Mouse (Mus musculus) spleen, adult 2 months (tissue): ENCODE measurements around the gene Il13ra1. TPM values are rescaled to one million over a fixed set of nuclear protein-coding genes. Genes with fewer than 3 reads are reported as not detected.

Source experiments
- DNase-seq, 2 experiments: peaks; one replicate each; pipeline versions ENCODE4 v3.0.0 to v3.0.0-alpha.2; 2012 to 2021; ENCODE audit warnings: low spot score in 2 of 2, low read depth in 1 of 2
- H3K27ac ChIP-seq: fragments of 200-500 bp; 2 replicates; pipeline ENCODE4 v1.5.1; 2012; ENCODE audit warnings: low read length, inconsistent platforms; ENCODE audit not compliant: insufficient read depth
- H3K27me3 ChIP-seq: fragments of 200-500 bp; 2 replicates; pipeline ENCODE4 v1.6.1; 2012; ENCODE audit warnings: mild to moderate bottlenecking, moderate library complexity, low read length, inconsistent platforms; ENCODE audit not compliant: control insufficient read depth, insufficient read depth
- H3K36me3 ChIP-seq: fragments of 200-500 bp; 2 replicates; pipeline ENCODE4 v1.6.1; 2012; ENCODE audit warnings: mild to moderate bottlenecking, low read length, inconsistent platforms; ENCODE audit not compliant: control insufficient read depth, insufficient read depth
- H3K4me1 ChIP-seq: fragments of 200-500 bp; 2 replicates; pipeline ENCODE4 v1.6.1; 2011; ENCODE audit warnings: inconsistent platforms; ENCODE audit not compliant: control insufficient read depth, insufficient read depth, insufficient read length
- H3K4me3 ChIP-seq: fragments of 200-500 bp; 2 replicates; pipeline ENCODE4 v1.5.1; 2011; ENCODE audit warnings: mild to moderate bottlenecking, inconsistent platforms; ENCODE audit not compliant: insufficient read depth, insufficient read length; ENCODE audit errors: extremely low read depth
- CTCF ChIP-seq: fragments of 200-500 bp; IDR thresholded peaks from 2 replicates; pipeline ENCODE4 v1.5.1; 2011; ENCODE audit warnings: mild to moderate bottlenecking, inconsistent platforms; ENCODE audit not compliant: insufficient read depth, insufficient read length, insufficient replicate concordance; ENCODE audit errors: extremely low read depth
- POLR2A ChIP-seq: fragments of 200-500 bp; IDR thresholded peaks from 2 replicates; pipeline ENCODE4 v1.6.1; 2011; ENCODE audit warnings: low read depth, low read length, inconsistent platforms
- WGBS: fragments of 180-500 bp; shearing (Covaris S2); methylation state at CpG from one replicate; pipeline ENCODE4 v1.1.7; 2018; 5-methylcytosine and 5-hydroxymethylcytosine counted together
- polyA plus RNA-seq: library from polyadenylated mRNA; depleted of rRNA; stranded (reverse); fragments of >200 nt; gene quantifications from 2 replicates; pipeline ENCODE4 v1.2.3, GENCODE M21; 2012

The Il13ra1 gene
- polyA plus RNA-seq, 1 experiment = 1.7 TPM

- H3K4me3 ChIP-seq = no peak overlapping the region
- H3K27ac ChIP-seq = no peak overlapping the region
- no peaks in the 10 kb centered on the region for H3K27me3 ChIP-seq
- no peak for DNase-seq
- TF ChIP-seq POLR2A (no peak), CTCF (no peak)
- no peaks in the 10 kb centered on the region for H3K4me1 ChIP-seq
- no peaks in the 10 kb centered on the region for H3K36me3 ChIP-seq
- WGBS = 56% methylated on average over 4 of the region's 4 CpGs
Observed at GRCm38 (mm10) chrX:36146746-36147145, 34.8 kb downstream of the Il13ra1 start.

GRCm38 (mm10) chrX:36150100-36150499, 38.2 kb downstream of the Il13ra1 start:
- Histone ChIP-seq H3K27me3 (no peaks in the 10 kb centered on the region), H3K27ac (no peak overlapping the region), H3K36me3 (no peaks in the 10 kb centered on the region), H3K4me3 (no peak overlapping the region), H3K4me1 (no peaks in the 10 kb centered on the region)
- TF ChIP-seq CTCF (no peak), POLR2A (no peak)
- DNase-seq = no peak

GRCm38 (mm10) chrX:36156677-36157076, 44.8 kb downstream of the Il13ra1 start:
- Histone ChIP-seq H3K4me3 (no peak overlapping the region), H3K27me3 (no peaks in the 10 kb centered on the region), H3K36me3 (no peaks in the 10 kb centered on the region), H3K4me1 (no peaks in the 10 kb centered on the region), H3K27ac (no peak overlapping the region)
- no peak for DNase-seq
- no peak for TF ChIP-seq POLR2A
- no peak for TF ChIP-seq CTCF
- WGBS = 79% methylated on average over 2 of the region's 2 CpGs

- no peaks in the 10 kb centered on the region for H3K36me3 ChIP-seq
- no peaks in the 10 kb centered on the region for H3K4me1 ChIP-seq
- WGBS = 67% methylated on average over 4 of the region's 4 CpGs
- no peak for DNase-seq
- TF ChIP-seq CTCF = no peak
- TF ChIP-seq POLR2A = no peak
- H3K27ac ChIP-seq = no peak overlapping the region
- no peak overlapping the region for H3K4me3 ChIP-seq
- H3K27me3 ChIP-seq = no peaks in the 10 kb centered on the region
Observed at GRCm38 (mm10) chrX:36161567-36161966, 49.7 kb downstream of the Il13ra1 start.

GRCm38 (mm10) chrX:36183625-36184024, 71.7 kb downstream of the Il13ra1 start:
- peak in 1 of 2 experiments; percentile 26 for DNase-seq
- no peaks in the 10 kb centered on the region for H3K4me1 ChIP-seq

GRCm38 (mm10) chrX:36186036-36186435, 74.1 kb downstream of the Il13ra1 start:
- no peak for DNase-seq
- WGBS = 78% methylated on average over 5 of the region's 5 CpGs
- no peak for TF ChIP-seq CTCF

More at GRCm38 (mm10) chrX:36183625-36184024, 71.7 kb downstream of the Il13ra1 start:
- H3K36me3 ChIP-seq = no peaks in the 10 kb centered on the region
- H3K4me3 ChIP-seq = no peak overlapping the region
- TF ChIP-seq POLR2A (no peak), CTCF (peak; percentile 30; the same call in 1 of the 2 replicates)
- H3K27ac ChIP-seq = no peak overlapping the region
- no peaks in the 10 kb centered on the region for H3K27me3 ChIP-seq

GRCm38 (mm10) chrX:36186443-36186842, 74.5 kb downstream of the Il13ra1 start:
- Histone ChIP-seq H3K4me1 (no peaks in the 10 kb centered on the region), H3K27ac (no peak overlapping the region), H3K27me3 (no peaks in the 10 kb centered on the region), H3K4me3 (no peak overlapping the region), H3K36me3 (no peaks in the 10 kb centered on the region)
- 71% methylated on average over 6 of the region's 6 CpGs for WGBS
- TF ChIP-seq CTCF = no peak
- TF ChIP-seq POLR2A = no peak
- DNase-seq = no peak

More at GRCm38 (mm10) chrX:36186036-36186435, 74.1 kb downstream of the Il13ra1 start:
- Histone ChIP-seq H3K36me3 (no peaks in the 10 kb centered on the region), H3K27me3 (no peaks in the 10 kb centered on the region), H3K4me3 (no peak overlapping the region), H3K4me1 (no peaks in the 10 kb centered on the region), H3K27ac (no peak overlapping the region)
